Mouse (Mus musculus): ENCODE results near the gene 0610012G03Rik. TPM values are rescaled to one million over a fixed set of nuclear protein-coding genes. Genes with fewer than 3 reads are reported as not detected.
"Not testable (repeated sequence)": the region's sequence is repeated elsewhere in the genome, so short reads cannot be mapped to it uniquely, and the experiment has no call there.

0610012G03Rik gene
- total RNA-seq (2018; cell fraction: chromatin; rRNA removed): 10 to 100 TPM in 13 of 26 experiments, 1 to 10 TPM in 13; 2.1 to 31.2 (median 9.4) TPM
- total RNA-seq (2018; cell fraction: cytosol; rRNA removed): 10 to 100 TPM; 43.3 to 93.4 (median 71.3) TPM
- 10 to 100 TPM in 20 of 26 experiments, 1 to 10 TPM in 6; 7.3 to 54.3 (median 17.0) TPM for total RNA-seq (2018; cell fraction: nucleus; rRNA removed)
- 30.6 to 67.1 TPM (median 53.4 TPM) in 3 replicates for polyA plus RNA-seq (2018)

DNA sequence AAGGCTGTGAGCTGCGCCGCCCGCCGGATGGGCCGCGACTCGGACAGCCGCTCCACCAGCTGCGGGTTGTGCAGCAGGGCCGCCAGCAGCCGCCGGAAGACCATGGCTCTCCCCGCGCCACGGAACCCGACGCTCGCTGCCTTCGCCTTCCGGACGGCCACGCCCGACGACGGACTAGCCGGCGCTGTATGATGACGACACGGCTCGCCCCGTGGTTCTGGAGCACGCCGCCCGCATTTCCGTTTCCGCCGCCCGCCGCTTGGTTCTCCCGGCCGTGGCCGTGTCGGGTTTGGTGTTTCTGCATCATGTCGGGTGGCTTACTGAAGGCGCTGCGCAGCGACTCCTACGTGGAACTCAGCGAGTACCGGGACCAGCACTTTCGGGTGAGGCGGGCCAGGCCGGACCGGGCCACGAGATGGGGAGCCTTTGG, at the start of gene 0610012G03Rik, which contains the start of gene Ncbp2:
Gene 0610012G03Rik (minus strand): TSS at position 150 of the 430 bp plus-strand sequence.
Gene Ncbp2 (plus strand): TSS at position 169 of the 430 bp plus-strand sequence.
- Histone ChIP-seq H3K4me3 (ENCODE audit: inconsistent target) (peak within 1 kb of the TSS; percentile 99), H3K27ac (peak within 1 kb of the TSS; percentile 96), H3K36me3 (ENCODE audit: inconsistent target) (peaks cover 15% of the 10 kb centered on the region; the same call in 1 of the 2 replicates), H3K79me2 (ENCODE audit: inconsistent target) (peaks cover 88% of the 10 kb centered on the region)
- 0% methylated on average over 55 of the region's 55 CpGs for WGBS (ENCODE audit: missing documents)

DNA sequence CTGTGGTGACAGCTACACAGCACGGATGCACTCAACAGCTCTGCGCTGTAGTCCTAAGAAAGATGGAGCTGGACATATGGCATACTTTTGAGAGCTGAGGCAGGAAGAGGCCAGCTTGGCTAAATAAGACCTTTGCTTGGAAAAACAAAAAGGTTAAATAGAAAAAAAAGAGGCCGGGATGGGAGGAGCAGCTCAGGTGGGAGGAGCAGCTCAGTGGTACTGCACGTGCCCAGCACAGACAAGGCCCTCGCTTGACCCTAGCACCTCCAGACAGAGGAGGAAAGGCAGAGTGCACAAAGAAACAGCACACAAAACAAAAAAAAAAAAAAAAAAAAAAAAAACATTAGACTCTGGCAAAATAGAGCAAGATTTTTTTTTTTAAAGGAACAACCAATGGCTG, 48.1 kb upstream of the 0610012G03Rik start:
- Histone ChIP-seq H3K4me3 (ENCODE audit: inconsistent target) (no peak overlapping the region), H3K79me2 (ENCODE audit: inconsistent target) (peaks cover 96% of the 10 kb centered on the region), H3K27ac (no peak overlapping the region), H3K36me3 (ENCODE audit: inconsistent target) (no peaks in the 10 kb centered on the region)
- 97% methylated on average over 4 of the region's 5 CpGs for whole genome bisulfite sequencing (ENCODE audit: missing documents)

DNA sequence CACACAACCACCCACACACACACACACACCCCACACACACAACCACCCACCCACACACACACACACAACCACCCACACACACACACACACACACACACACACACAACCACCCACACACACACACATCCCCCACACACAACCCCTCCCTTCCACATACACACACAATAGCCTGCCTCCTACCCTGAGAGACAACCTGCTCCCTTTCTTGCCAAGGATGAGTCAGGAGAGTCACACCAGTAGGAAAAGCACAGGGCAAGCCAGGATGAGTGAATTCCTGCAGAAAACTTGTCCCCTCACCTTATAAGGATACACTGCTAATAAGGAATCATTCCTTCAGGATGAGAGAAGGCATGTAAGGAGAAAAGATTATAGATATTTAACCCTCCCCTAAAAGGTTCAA, 45.7 kb upstream of the 0610012G03Rik start:
- H3K4me3 ChIP-seq (ENCODE audit: inconsistent target): no peak overlapping the region
- peaks cover 13% of the 10 kb centered on the region for H3K36me3 ChIP-seq (ENCODE audit: inconsistent target)
- H3K27ac ChIP-seq: no peak overlapping the region
- H3K79me2 ChIP-seq (ENCODE audit: inconsistent target): peaks cover 79% of the 10 kb centered on the region

DNA sequence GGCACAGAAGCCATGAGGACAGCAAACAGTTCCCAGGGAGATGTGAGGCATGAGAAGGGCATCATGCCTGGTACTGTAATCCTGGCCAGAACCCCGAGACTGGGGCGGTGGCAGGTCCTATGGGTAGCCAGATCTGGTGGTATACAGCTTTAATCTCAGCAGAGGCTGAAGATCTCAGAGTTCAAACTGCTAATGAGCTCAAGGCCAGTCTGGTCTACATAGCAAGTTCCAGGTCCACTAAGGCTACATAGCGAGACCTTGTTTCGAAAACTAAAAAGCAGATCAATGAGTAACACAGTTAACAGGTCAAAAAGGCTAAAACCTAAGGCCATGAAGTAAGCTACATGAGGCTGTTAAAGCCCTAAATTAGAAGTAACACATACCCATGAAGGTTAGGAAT, 44.9 kb upstream of the 0610012G03Rik start:
- 98% methylated on average over 4 of the region's 4 CpGs for WGBS (ENCODE audit: missing documents)
- H3K27ac ChIP-seq: no peak overlapping the region
- H3K79me2 ChIP-seq (ENCODE audit: inconsistent target): peaks cover 79% of the 10 kb centered on the region
- H3K4me3 ChIP-seq (ENCODE audit: inconsistent target): no peak overlapping the region
- peaks cover 16% of the 10 kb centered on the region for H3K36me3 ChIP-seq (ENCODE audit: inconsistent target)

GRCm38 (mm10) chr16:31992039-31992438, 43.7 kb upstream of the 0610012G03Rik start:
- Histone ChIP-seq H3K27ac (no peak overlapping the region), H3K36me3 (ENCODE audit: inconsistent target) (peaks cover 24% of the 10 kb centered on the region), H3K4me3 (ENCODE audit: inconsistent target) (no peak overlapping the region), H3K79me2 (ENCODE audit: inconsistent target) (peaks cover 76% of the 10 kb centered on the region)
- WGBS (ENCODE audit: missing documents): 80% methylated on average over 1 of the region's 1 CpGs

GRCm38 (mm10) chr16:31980946-31981345, 32.7 kb upstream of the 0610012G03Rik start:
- WGBS (ENCODE audit: missing documents): 89% methylated on average over 5 of the region's 5 CpGs
- Histone ChIP-seq H3K36me3 (ENCODE audit: inconsistent target) (peaks cover 36% of the 10 kb centered on the region; the same call in 1 of the 2 replicates), H3K79me2 (ENCODE audit: inconsistent target) (peaks cover 7% of the 10 kb centered on the region; the same call in 1 of the 2 replicates), H3K4me3 (ENCODE audit: inconsistent target) (no peak overlapping the region), H3K27ac (no peak overlapping the region)

DNA sequence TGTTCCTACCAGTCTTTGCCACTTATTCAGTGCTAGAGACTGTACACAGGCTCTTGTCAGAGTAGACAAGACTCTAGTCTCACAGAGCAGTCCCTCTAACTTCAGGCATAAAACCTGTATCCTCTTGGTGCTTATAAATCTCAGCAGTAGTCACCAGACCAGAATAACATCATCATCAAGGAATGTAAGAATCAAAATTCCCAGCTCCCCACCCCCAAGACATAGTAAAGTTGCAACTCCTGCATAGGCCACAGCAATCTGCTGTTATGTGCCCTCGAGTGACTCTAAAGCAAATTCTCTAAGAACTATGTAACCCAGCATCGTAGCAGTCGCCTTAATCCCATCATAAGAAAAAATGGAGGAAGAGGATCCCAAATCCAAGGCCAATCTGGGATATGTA, 31.2 kb upstream of the 0610012G03Rik start:
- WGBS (ENCODE audit: missing documents): 100% methylated on average over 3 of the region's 3 CpGs
- Histone ChIP-seq H3K36me3 (ENCODE audit: inconsistent target) (peaks cover 44% of the 10 kb centered on the region), H3K27ac (no peak overlapping the region), H3K4me3 (ENCODE audit: inconsistent target) (no peak overlapping the region), H3K79me2 (ENCODE audit: inconsistent target) (no peaks in the 10 kb centered on the region; the same call in 1 of the 2 replicates)

GRCm38 (mm10) chr16:31975258-31975657, 27.0 kb upstream of the 0610012G03Rik start:
- H3K36me3 ChIP-seq (ENCODE audit: inconsistent target): peaks cover 60% of the 10 kb centered on the region
- 95% methylated on average over 4 of the region's 4 CpGs for WGBS (ENCODE audit: missing documents)
- H3K4me3 ChIP-seq (ENCODE audit: inconsistent target): no peak overlapping the region
- no peaks in the 10 kb centered on the region for H3K79me2 ChIP-seq (ENCODE audit: inconsistent target)
- no peak overlapping the region for H3K27ac ChIP-seq

- H3K79me2 ChIP-seq (ENCODE audit: inconsistent target): no peaks in the 10 kb centered on the region
- WGBS (ENCODE audit: missing documents): 94% methylated on average over 7 of the region's 7 CpGs
- no peak overlapping the region for H3K27ac ChIP-seq
- H3K36me3 ChIP-seq (ENCODE audit: inconsistent target): peaks cover 78% of the 10 kb centered on the region
- no peak overlapping the region for H3K4me3 ChIP-seq (ENCODE audit: inconsistent target)
Observed at GRCm38 (mm10) chr16:31963224-31963623, 14.9 kb upstream of the 0610012G03Rik start.

- H3K4me3 ChIP-seq (ENCODE audit: inconsistent target): peak overlapping the region; percentile 98
- peaks cover 14% of the 10 kb centered on the region; the same call in 1 of the 2 replicates for H3K36me3 ChIP-seq (ENCODE audit: inconsistent target)
- peak overlapping the region; percentile 96 for H3K27ac ChIP-seq
- under 1% methylated on average over 38 of the region's 38 CpGs for WGBS (ENCODE audit: missing documents)
- H3K79me2 ChIP-seq (ENCODE audit: inconsistent target): peaks cover 83% of the 10 kb centered on the region
Observed at GRCm38 (mm10) chr16:31947901-31948316, 385 bp downstream of the 0610012G03Rik start.

DNA sequence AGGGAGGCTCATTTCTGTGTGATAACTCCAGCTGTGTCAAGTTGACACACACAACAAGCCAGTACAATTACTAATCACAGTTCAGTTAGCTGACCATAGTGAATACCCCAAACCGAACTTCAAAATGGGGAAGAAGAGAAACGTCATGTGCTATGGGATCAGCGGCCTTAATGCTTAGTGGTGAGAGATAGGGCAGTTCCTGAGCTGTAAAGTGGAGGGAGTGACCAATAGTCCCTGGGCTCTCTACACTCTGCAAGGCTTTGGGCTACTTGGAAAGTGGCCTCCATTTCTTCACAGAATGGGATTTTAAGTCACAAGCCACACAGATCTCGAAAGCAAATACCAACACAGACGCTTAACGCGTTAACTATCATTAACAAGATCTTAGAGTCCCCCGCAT, 961 bp downstream of the 0610012G03Rik start:
- WGBS (ENCODE audit: missing documents): 15% methylated on average over 6 of the region's 8 CpGs
- Histone ChIP-seq H3K27ac (peak overlapping the region; percentile 96), H3K79me2 (ENCODE audit: inconsistent target) (peaks cover 77% of the 10 kb centered on the region), H3K4me3 (ENCODE audit: inconsistent target) (peak overlapping the region; percentile 98), H3K36me3 (ENCODE audit: inconsistent target) (peaks cover 14% of the 10 kb centered on the region; the same call in 1 of the 2 replicates)

DNA sequence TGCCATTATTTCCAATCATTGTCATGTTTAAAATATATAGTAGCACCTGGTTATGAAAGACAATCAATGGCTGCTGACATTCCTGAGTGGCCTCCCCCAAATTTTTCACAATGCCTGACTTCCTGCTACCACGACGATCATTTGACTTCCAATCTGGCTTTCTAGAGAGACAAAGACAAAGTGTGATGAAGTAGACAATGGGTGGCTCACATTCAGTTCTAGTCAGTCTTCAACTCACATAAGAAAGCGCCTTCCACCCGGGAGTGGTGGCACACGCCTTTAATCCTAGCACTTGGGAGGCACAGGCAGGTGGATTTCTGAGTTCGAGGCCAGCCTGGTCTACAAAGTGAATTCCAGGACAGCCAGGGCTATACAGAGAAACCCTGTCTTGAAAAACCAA, 2.3 kb downstream of the 0610012G03Rik start:
- peaks cover 64% of the 10 kb centered on the region for H3K79me2 ChIP-seq (ENCODE audit: inconsistent target)
- WGBS (ENCODE audit: missing documents): 95% methylated on average over 6 of the region's 6 CpGs
- peak overlapping the region; percentile 98; the same call in 1 of the 2 replicates for H3K4me3 ChIP-seq (ENCODE audit: inconsistent target)

GRCm38 (mm10) chr16:31945372-31945771, 2.9 kb downstream of the 0610012G03Rik start:
- no peak overlapping the region for H3K4me3 ChIP-seq (ENCODE audit: inconsistent target)
- peaks cover 58% of the 10 kb centered on the region for H3K79me2 ChIP-seq (ENCODE audit: inconsistent target)
- 95% methylated on average over 6 of the region's 6 CpGs for WGBS (ENCODE audit: missing documents)
- H3K36me3 ChIP-seq (ENCODE audit: inconsistent target): peaks cover 14% of the 10 kb centered on the region; the same call in 1 of the 2 replicates
- no peak overlapping the region for H3K27ac ChIP-seq

More for the DNA sequence above, 2.3 kb downstream of the 0610012G03Rik start:
- H3K27ac ChIP-seq: not testable (repeated sequence)
- H3K36me3 ChIP-seq (ENCODE audit: inconsistent target): peaks cover 14% of the 10 kb centered on the region; the same call in 1 of the 2 replicates

DNA sequence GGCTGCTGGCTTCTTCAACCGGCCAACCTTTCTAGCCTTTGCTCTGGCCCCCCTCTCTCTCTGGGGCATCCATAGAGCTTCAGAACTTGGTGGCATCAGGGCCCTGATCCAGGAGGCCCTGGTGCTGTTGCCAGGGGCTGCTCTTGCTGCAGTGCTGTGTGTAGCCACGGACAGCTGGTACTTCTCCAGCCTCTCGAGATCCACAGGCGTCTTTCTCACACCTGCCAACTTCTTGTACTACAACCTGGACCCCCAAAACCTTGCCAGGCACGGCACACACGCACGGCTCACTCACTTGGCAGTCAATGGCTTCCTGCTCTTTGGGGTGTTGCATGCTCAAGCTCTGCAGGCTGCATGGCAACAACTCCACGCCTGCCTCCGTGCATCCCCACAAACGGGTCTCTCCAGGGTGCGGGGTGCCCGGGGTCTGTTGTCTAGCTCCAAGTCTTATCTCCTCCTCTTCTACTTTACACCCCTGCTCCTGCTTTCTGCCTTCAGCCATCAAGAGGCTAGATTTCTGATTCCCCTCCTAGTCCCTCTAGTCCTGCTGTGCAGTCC, 3.5 kb downstream of the 0610012G03Rik start:
- 91% methylated on average over 10 of the region's 12 CpGs for WGBS (ENCODE audit: missing documents)
- Histone ChIP-seq H3K79me2 (ENCODE audit: inconsistent target) (peaks cover 52% of the 10 kb centered on the region), H3K36me3 (ENCODE audit: inconsistent target) (peaks cover 14% of the 10 kb centered on the region; the same call in 1 of the 2 replicates), H3K27ac (no peak overlapping the region), H3K4me3 (ENCODE audit: inconsistent target) (no peak overlapping the region)

GRCm38 (mm10) chr16:31943980-31944379, 4.3 kb downstream of the 0610012G03Rik start:
- Histone ChIP-seq H3K79me2 (ENCODE audit: inconsistent target) (peaks cover 44% of the 10 kb centered on the region), H3K27ac (no peak overlapping the region), H3K36me3 (ENCODE audit: inconsistent target) (peaks cover 14% of the 10 kb centered on the region; the same call in 1 of the 2 replicates), H3K4me3 (ENCODE audit: inconsistent target) (no peak overlapping the region)
- 7% methylated on average over 10 of the region's 10 CpGs for WGBS (ENCODE audit: missing documents)
